Mouse (Mus musculus) heart, adult 9 months (tissue): ENCODE measurements at regions not wholly inside any gene's neighbourhood (a gene's known extent, or its start where the extent isn't known, plus 50 kb on each side); places are given as distances from the start of the nearest gene placed in this dataset.

Source experiments
- DNase-seq, 2 experiments: peaks; one replicate each; pipeline ENCODE4 v3.0.0; 2022; ENCODE audit warnings: low spot score in 2 of 2

- DNase-seq: no peak
Measured at GRCm38 (mm10) chrX:108608446-108608845, 56.2 kb downstream of the Gm379 start.

- no peak for DNase-seq
Measured at GRCm38 (mm10) chrX:108599906-108600468, 64.7 kb downstream of the Gm379 start.

DNA sequence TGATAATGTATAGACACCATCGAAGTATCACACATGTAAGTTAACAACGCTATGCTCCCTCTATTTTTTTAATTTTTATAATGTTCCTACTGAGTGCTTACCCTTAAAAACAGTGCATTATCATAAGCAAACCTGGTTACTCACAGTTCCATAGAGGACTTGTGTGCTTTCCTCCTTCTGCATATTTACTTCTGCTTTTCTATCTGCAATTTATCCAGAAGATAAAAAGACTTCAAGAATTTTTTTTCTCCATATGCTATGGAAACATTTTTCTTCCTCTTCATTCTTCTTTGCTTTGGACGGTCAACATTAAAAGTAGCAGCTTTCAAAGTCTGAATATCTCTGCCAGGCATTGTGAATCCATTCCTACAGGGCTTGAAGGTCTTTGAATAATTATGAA, 102.7 kb downstream of the Gm379 start:
- DNase-seq: no peak

GRCm38 (mm10) chrX:108543149-108543548, 121.5 kb downstream of the Gm379 start:
- no peak for DNase-seq

DNA sequence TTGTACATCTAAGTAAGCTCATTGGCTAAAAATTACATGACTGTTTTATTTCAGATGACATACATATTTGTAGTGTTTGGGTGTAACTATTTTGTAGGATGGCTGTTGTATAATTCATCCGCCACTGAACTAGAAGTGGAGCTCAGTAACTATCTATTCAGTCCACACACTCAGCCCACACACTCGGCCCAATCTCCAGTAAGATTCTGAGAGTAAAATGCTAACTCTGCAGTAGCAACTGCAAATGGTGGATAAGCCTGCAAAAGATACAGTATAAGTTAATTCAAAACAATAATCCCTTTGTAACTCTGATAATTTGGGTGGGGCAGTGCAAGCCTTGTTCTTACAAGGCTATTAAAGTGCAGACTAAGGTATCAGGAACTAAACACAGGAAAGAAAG, 123.3 kb downstream of the Gm379 start:
- no peak for DNase-seq

DNA sequence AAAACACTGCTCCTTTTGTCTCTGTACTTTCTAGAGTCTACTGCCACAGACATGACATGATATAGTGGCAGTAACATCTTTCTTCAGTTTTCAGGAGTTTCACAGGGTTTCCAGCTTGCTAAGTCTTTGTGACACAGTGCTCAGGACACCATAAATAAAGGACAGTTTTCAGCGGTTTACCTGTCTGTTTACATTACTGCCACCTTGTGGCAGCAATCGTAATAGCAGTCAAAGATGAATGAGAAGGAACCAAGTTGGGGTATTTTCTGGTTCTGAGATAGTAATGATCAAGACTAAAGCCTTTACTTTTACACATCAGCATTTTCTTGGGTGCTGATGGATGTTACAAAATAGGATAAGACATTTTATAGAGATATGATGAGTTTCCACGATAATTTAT, 127.7 kb downstream of the Gm379 start:
- peak in 1 of 2 experiments; percentile 11 for DNase-seq
